Mouse (Mus musculus) lung, postnatal 0 days (tissue): Measurements from ENCODE around the gene Ccr2.

Source experiments
- CTCF ChIP-seq: IDR thresholded peaks from 2 replicates; pipeline ENCODE4 v1.5.1; 2016; ENCODE audit warnings: antibody characterized with exemption, mild to moderate bottlenecking
- EP300 ChIP-seq: IDR thresholded peaks from 2 replicates; pipeline ENCODE4 v1.6.1; 2016; ENCODE audit warnings: antibody characterized with exemption, mild to moderate bottlenecking, control low read depth

DNA sequence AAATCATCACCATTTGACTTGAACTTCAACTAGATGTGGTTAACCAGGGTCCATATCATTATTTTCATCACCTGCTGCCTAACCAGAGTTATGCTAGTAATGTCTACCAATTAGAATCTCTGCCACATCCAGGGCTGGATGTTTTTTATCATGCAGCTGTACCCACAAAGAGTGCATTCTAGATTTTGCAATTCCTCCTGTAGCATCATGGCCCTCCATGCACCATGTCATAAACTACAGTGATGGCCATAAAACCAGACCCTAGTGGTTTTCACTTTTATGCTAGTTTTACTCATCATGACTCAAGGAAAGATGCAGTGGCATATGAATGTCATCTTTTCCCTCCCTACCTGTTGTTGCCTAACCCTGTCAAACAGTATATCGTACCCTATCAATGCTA, 2.6 kb upstream of the Ccr2 start:
- TF ChIP-seq CTCF = no peak
- TF ChIP-seq EP300 = no peak
